Mouse (Mus musculus) intestine, postnatal 0 days (tissue): ENCODE results near the gene Ces1d. TPM values are rescaled to one million over a fixed set of nuclear protein-coding genes. Genes with fewer than 3 reads are reported as not detected.

Source experiments
- ATAC-seq: fragments of 200-750 bp; cut with Nextera tagmentation; 2 replicates; pipeline ENCODE4 v1.8.0; 2017; ENCODE audit warnings: mild to moderate bottlenecking, moderate TSS enrichment, moderate library complexity
- H3K27ac ChIP-seq: fragments of 300-500 bp; sonication (generic); 2 replicates; pipeline ENCODE4 v1.5.1; 2014; ENCODE audit warnings: mild to moderate bottlenecking, low read depth, low read length, moderate library complexity
- H3K27me3 ChIP-seq: fragments of 300-500 bp; sonication (generic); replicated peaks from 2 replicates; pipeline ENCODE4 v1.6.1; 2014; ENCODE audit warnings: low read length, mixed read lengths; ENCODE audit not compliant: control insufficient read depth, insufficient read depth
- H3K36me3 ChIP-seq: fragments of 300-500 bp; sonication (generic); 2 replicates; pipeline ENCODE4 v1.6.1; 2014; ENCODE audit warnings: mild to moderate bottlenecking, moderate library complexity; ENCODE audit not compliant: control insufficient read depth, insufficient read depth
- H3K4me1 ChIP-seq: fragments of 300-500 bp; sonication (generic); replicated peaks from 2 replicates; pipeline ENCODE4 v1.6.1; 2014; ENCODE audit warnings: antibody characterized with exemption, low read length, mixed read lengths; ENCODE audit not compliant: control insufficient read depth, insufficient read depth
- H3K4me2 ChIP-seq: fragments of 300-500 bp; sonication (generic); replicated peaks from 2 replicates; pipeline ENCODE4 v1.6.1; 2014; ENCODE audit warnings: low read depth, mild to moderate bottlenecking, moderate library complexity
- H3K4me3 ChIP-seq: fragments of 300-500 bp; sonication (generic); 2 replicates; pipeline ENCODE4 v1.5.1; 2014; ENCODE audit warnings: low read depth, low read length
- H3K9ac ChIP-seq: fragments of 300-500 bp; sonication (generic); 2 replicates; pipeline ENCODE4 v1.6.1; 2014; ENCODE audit warnings: mild to moderate bottlenecking, low read depth, low read length
- H3K9me3 ChIP-seq: fragments of 300-500 bp; sonication (generic); 2 replicates; pipeline ENCODE4 v1.6.1; 2016; ENCODE audit warnings: mixed run types; ENCODE audit not compliant: control insufficient read depth
- CTCF ChIP-seq: sonication (generic); IDR thresholded peaks from 2 replicates; pipeline ENCODE4 v1.5.1; 2016; ENCODE audit warnings: low read depth, mild to moderate bottlenecking, control low read depth, antibody characterized with exemption, moderate library complexity
- WGBS: fragments of 180-500 bp; shearing (Covaris S2); extraction: QIAGEN DNeasy Blood & Tissue Kit; methylation state at CpG from one replicate; pipeline ENCODE4 v1.1.7; 2014; 5-methylcytosine and 5-hydroxymethylcytosine counted together
- polyA plus RNA-seq: library from polyadenylated mRNA; unstranded; fragments of >200 nt; fragmentation: Nextera tagmentation; extraction: Ambion mirVana; gene quantifications from 2 replicates; pipeline ENCODE4 v1.2.1, GENCODE M21; 2015

Gene Ces1d
- polyA plus RNA-seq, 1 experiment from 2014 or later: 0.22 TPM

DNA sequence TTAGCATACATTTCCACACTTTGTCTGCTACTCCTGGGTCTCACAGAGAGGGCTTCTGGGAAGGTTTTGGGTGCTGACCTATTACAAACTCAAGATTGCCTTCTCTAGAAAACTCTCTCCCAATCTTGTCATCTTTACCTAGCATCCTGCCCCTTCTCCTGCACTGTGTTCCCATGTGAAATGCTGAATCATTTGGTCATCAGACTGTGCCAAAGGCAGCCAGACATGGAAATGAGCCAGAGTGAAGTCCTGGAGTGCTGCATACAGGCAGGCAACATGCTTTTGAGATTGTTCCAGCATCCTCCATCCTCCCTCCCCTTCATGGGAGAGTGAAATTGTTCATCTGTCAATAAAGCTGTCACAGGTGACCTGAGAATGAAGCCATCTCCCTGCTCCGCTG, 46.2 kb downstream of the Ces1d start:
- H3K36me3 ChIP-seq: no peaks in the 10 kb centered on the region
- no peak overlapping the region for H3K4me2 ChIP-seq
- 84% methylated on average over 1 of the region's 1 CpGs for WGBS
- H3K4me3 ChIP-seq: no peak overlapping the region
- H3K4me1 ChIP-seq: no peaks in the 10 kb centered on the region
- no peak for TF ChIP-seq CTCF
- no peaks in the 10 kb centered on the region for H3K27me3 ChIP-seq
- H3K9ac ChIP-seq: no peak overlapping the region
- H3K9me3 ChIP-seq: no peaks in the 10 kb centered on the region
- no peak overlapping the region for H3K27ac ChIP-seq
- no peak for ATAC-seq

DNA sequence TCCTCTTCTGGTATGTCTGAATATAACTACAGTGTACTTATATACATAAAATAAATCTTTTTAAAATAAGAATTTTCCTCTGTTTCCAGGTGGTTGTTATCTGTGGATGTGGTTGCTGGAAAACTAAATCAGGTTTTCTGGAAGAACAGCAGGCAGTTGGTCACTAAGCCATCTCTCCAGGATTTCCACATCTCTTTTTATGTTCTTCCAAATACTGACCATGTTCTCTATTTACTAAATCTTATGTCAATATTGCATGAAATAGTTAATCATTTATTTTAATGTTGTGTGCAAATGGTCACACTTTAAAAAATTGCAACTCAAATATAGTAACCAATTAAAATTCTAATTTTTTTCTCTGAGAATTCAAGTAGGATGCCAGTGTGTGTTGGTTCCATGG, 50.3 kb downstream of the Ces1d start:
- Histone ChIP-seq H3K4me3 (no peak overlapping the region), H3K27ac (no peak overlapping the region), H3K36me3 (no peaks in the 10 kb centered on the region), H3K9ac (no peak overlapping the region), H3K27me3 (no peaks in the 10 kb centered on the region), H3K4me1 (no peaks in the 10 kb centered on the region), H3K9me3 (no peaks in the 10 kb centered on the region), H3K4me2 (no peak overlapping the region)
- TF ChIP-seq CTCF: no peak
- ATAC-seq: no peak

DNA sequence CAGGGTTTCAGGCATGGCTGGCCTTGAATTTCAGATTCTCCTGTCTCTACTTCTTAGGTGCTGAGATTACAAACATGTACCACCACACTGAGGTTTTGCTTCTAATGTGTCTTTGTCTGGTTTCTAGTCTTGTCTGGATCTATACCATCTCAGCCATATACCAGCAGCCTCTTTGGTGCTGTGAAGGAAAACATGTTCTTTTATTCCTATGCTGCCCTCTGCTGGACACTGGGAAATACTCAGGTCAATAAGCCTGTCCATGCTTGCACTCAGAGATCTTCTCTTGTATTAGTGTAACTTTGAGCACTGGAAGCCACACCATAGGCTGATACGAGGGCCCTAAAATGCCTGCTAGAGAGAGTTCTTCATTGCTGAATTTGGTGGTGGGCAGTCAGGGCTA, 56.9 kb downstream of the Ces1d start:
- Histone ChIP-seq H3K4me2 (no peak overlapping the region), H3K4me3 (no peak overlapping the region), H3K9me3 (no peaks in the 10 kb centered on the region), H3K27me3 (no peaks in the 10 kb centered on the region), H3K36me3 (no peaks in the 10 kb centered on the region), H3K9ac (no peak overlapping the region), H3K4me1 (no peaks in the 10 kb centered on the region), H3K27ac (no peak overlapping the region)
- TF ChIP-seq CTCF: peak; percentile 73
- WGBS: 35% methylated on average over 1 of the region's 1 CpGs
- no peak for ATAC-seq

DNA sequence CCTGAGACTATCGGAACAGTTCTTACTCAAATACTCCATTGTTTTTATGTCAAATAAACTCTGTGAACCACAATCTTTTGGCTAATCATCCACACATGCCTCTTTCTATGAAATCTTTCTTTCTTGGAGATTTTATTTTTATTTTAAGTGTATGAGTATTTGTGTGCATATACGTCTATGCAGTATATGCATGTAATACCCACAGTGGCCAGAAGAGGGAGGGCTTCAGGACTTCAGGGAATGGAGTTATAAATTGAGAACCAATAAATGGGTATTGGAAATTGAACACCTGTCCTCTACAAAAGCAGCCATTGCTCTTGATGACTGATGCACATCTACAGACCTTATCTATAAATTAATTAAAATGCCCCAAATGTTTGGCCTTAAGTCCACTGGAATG, 65.4 kb downstream of the Ces1d start:
- Histone ChIP-seq H3K27me3 (no peaks in the 10 kb centered on the region), H3K4me2 (no peak overlapping the region), H3K27ac (no peak overlapping the region), H3K36me3 (no peaks in the 10 kb centered on the region), H3K4me3 (no peak overlapping the region), H3K4me1 (no peaks in the 10 kb centered on the region), H3K9ac (no peak overlapping the region), H3K9me3 (no peaks in the 10 kb centered on the region)
- TF ChIP-seq CTCF: peak; percentile 54
- ATAC-seq: no peak
- 92% methylated on average over 2 of the region's 2 CpGs for WGBS

DNA sequence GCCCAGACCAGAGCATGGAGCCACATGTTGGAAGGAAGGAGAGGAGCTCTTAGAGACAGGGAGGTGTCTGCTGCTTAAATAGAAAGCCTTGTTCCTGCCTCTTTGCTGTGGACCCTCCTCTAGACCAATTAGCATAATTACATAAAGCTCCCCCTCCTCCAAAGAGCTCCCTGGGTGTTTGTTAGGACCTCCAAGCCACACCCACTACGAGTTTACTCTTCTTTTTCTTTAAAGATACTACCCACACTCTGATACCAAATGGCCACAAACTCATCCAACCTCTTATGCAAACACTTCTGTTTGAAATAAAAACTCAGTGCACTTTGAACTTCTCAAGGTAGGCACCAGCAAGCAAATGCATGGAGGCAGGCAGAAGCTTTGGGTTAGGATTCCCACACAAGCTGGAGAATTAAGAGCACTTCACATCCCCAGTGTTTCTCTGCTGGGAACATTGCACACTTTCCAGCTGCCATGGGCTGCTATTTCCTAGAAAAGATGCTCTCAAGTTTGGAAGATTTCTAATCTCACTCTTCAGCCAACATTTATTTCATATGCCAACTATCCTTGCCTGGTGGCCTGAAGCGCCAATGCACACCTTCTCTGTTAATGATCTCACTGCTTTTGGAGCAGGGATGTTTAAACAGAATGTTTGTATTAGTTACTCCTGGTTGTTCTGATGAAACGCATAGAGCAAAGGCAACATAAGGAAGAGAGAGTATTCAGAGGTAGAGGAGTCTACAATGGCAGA, 66.2 kb downstream of the Ces1d start, which contains the start of gene Ces1c:
Ces1c (minus strand) TSS at position 51 of the 748 bp plus-strand sequence.
- Histone ChIP-seq H3K9me3 (no peaks in the 10 kb centered on the region), H3K4me1 (no peaks in the 10 kb centered on the region), H3K36me3 (no peaks in the 10 kb centered on the region), H3K9ac (no peak within 1 kb of the TSS), H3K27me3 (no peaks in the 10 kb centered on the region), H3K4me3 (no peak within 1 kb of the TSS), H3K4me2 (no peak within 1 kb of the TSS), H3K27ac (no peak within 1 kb of the TSS)
- no peak for TF ChIP-seq CTCF
- no peak for ATAC-seq
- WGBS: 58% methylated on average over 3 of the region's 3 CpGs

DNA sequence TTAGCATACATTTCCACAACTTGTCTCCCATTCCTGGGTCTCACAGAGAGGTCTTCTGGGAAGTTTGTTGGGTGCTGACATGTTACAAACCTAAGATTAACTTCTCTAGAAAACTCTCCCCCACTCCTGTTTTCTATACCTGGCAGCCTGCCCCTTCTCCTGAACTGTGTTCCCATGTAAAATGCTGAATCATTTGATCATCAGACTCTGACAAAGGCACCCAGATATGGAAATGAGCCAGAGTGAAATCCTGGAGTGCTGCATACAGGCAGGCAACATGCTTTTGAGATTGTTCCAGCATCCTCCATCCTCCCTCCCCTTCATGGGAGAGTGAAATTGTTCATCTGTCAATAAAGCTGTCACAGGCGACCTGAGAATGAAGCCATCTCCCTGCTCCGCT, 71.2 kb downstream of the Ces1d start:
- H3K4me3 ChIP-seq: no peak overlapping the region
- H3K36me3 ChIP-seq: no peaks in the 10 kb centered on the region
- H3K9me3 ChIP-seq: no peaks in the 10 kb centered on the region
- no peak overlapping the region for H3K9ac ChIP-seq
- 74% methylated on average over 2 of the region's 2 CpGs for WGBS
- no peaks in the 10 kb centered on the region for H3K4me1 ChIP-seq
- no peak overlapping the region for H3K4me2 ChIP-seq
- no peaks in the 10 kb centered on the region for H3K27me3 ChIP-seq
- no peak overlapping the region for H3K27ac ChIP-seq
- TF ChIP-seq CTCF: no peak
- no peak for ATAC-seq
